Mouse (Mus musculus) right cerebral cortex, postnatal 14 days (tissue): ENCODE measurements around the gene Cfap100.

Experiments
- DNase-seq: peaks from one replicate; pipeline ENCODE4 v3.0.0; 2022

Gene Cfap100

DNA sequence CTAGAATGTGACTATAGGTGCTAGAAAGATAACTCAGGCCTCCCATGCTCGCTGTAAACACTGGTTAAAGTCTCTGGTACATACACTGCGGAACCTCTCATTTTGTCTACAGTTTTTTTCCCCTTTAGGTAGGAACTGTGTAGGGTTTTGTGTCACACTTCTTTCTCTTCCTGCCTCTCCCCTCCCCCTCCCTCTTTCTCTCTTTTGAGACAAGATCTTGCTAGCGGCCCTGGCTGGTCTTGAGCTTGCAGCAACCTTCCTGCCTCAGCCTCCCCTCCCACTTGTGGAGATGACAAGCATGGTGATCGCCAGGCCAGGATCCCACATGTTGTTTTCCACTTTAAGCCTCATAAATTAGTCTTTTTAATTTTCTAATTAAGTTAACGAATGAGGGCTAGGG, 25.2 kb upstream of the Cfap100 start:
- DNase-seq = no peak

DNA sequence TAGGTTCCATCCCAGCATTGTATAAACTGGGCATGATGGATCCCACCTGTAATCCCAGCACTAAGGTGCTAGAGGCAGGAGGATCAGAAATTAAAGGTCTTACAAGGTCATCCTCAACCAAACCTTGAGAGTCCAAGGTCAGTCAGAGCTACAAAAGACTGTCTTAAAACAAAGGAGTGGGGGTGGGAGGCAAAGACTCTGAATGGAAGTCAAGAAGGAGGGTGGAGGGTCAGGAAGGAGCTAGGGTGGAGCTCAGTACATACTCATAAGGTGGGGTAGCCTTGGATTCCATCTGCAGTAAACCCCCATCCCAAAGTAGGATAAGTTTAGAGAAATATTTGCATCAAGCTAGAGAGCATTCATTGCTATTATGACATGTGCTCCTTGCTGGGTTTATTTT, 24.0 kb upstream of the Cfap100 start:
- DNase-seq = no peak

DNA sequence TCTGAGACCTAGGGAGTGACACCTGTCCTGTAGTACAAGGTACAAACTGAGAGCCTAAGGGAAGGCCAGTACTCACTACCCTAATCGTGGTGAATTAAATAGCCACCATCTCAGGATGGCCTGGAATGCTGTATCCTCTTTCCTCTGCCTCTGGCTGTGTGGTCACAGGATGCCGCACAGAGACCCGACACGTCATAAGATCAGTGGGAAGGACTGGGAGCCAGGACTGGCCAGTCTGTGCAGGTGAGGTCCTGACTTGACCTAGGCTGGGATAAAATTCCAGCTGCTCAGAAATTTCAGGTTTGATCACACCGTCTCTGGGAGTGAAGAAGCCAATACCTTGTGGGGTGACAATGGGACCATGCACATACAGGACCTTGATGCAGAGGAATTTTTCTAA, 22.9 kb upstream of the Cfap100 start:
- DNase-seq = no peak

DNA sequence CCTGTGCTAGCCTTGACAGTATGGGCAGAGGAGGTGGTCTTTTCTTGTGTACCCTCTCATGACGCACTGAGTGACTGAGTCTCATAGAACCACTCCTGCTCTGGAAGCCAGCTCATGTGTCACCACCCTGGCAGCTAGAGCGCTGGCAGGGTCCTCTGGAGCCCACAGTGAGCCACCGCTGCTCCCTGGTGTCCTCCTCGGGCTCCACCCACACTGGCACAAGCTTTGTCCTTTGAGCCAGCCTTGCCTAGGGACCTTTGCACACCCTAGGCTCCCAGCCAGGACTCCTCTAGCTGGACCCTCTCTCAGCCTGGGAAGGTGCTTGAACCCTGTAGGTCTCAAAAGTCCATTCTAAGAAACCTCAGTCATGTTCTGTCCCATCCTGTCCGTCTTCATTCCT, 22.1 kb upstream of the Cfap100 start:
- no peak for DNase-seq

DNA sequence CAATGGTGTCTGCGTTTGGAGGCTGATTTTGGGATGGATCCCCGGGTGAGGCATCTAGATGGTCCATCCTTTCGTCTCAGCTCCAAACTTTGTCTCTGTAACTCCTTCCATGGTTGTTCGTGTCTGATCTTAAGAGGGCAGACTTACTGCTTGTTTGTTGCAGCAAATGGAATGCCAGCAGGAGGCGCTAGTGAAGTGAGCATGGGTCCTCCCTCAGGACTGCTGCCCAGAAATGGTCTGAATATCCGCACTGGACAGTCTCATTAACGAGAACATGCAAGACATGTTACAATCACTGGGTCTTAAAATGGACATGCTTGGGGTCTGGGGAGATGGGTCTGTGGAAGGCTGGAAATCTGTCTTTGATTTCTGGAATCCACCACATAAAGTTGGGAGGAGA, 21.6 kb upstream of the Cfap100 start:
- DNase-seq = peak; percentile 88

DNA sequence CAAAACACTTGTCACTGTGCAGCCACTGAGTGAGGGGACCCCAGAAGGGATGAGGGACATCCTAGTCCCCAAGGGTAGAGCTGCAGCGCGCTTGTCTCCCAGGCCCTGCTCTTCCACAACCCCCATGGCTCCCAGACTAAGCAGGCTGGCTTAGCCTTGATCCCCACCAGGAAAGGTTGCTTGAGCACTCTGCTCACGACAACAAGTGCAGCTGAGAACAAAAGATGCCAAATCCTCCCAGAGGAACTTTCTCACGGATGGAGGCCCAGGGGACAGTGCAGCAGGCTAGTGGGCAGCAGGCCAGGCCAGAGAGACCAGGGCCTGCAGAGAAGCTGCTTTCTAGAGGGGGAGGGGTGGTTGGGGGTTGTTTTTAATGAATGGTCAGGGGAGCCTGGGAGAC, 18.3 kb upstream of the Cfap100 start:
- no peak for DNase-seq

DNA sequence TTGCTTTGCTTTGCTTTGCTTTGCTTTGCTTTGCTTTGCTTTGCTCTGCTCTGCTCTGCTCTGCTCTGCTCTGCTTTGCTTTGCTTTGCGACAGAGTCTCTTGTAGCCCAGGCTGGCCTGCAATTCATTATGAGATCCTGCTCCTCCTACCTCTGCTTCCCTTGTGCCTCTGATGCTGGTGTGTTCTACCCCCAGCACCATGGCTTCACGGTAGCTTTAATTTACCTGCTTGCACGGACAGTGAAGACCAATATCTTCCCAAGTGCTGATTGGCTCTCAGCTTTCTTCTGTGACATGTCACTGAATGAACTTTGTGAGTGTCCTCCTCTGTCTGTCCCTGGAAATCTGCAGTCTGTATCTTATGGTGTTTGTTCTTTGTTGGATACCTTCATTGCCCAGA, 8.4 kb upstream of the Cfap100 start:
- no peak for DNase-seq

DNA sequence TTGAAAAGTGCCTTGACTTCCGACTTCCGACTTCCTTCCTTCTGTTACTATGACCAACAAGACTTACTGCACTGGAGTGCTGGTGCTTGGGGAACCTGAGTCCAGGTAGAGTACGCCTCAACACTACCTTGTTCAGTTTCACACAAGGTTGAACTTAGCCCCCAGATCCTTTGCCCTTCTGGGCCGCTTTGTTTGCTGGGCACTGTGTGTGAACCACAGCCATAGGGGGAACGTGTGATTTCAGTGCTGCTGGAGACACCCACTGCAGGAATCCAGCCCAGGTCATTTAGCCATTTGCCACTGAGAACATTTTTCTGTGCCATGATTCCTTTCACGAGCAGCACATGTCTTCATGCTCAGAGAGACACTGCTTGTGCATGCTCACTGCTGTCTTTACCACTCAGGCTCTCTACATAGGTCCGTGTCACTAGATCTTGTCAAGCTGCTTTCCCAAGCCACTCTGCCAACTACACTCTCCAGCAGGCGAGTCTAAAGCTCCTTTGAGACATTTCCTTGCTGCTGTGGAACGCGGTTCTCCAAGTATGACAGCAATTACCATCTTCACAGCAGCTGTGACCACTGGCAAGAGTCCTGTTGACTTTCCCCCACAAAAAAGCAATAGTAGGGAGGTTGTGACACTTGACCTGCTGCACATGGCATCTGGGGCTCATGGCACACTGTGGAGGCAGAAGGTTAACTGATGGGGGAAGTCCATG, 7.8 kb upstream of the Cfap100 start:
- DNase-seq = no peak

DNA sequence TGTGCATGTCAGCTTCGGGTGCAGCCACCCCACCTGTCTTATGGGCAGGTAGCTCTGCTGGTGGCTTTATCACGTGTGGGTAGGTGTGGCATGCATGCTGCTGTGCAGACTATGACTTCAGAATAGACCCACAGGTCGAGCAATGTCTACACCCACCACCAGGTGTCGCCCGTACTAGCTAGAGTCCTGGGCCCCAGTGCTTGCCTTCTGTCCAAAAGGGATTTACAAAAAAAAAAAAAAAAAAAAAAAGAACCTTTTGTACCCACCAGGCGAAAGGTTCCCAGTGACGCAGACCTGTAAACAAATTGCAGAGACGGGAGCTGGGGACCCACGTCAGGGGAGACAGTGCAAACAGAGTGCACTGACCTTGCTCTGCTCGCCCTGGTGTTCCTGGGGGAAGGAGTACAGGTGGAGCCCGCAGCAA, 6.6 kb upstream of the Cfap100 start:
- peak; percentile 84 for DNase-seq

DNA sequence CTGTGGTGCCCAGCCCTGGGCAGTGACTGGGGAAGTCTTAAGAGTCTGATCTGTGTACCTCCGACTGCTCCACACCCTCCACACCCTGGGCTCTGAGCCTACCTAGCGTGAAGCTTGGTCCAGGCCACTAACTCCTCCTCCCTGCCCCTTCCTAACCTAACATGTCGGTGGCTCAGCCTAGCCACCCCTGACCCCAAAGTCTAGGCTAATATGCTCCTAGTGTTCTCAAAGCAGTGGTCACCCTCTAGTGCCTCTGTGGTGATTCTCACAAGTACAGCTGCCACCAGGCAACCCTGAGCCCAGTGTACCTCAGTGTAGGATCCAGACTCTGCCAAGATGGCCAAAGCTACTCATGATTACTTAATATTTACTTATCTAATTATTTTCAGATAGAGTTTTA, 6.1 kb upstream of the Cfap100 start:
- DNase-seq = no peak

DNA sequence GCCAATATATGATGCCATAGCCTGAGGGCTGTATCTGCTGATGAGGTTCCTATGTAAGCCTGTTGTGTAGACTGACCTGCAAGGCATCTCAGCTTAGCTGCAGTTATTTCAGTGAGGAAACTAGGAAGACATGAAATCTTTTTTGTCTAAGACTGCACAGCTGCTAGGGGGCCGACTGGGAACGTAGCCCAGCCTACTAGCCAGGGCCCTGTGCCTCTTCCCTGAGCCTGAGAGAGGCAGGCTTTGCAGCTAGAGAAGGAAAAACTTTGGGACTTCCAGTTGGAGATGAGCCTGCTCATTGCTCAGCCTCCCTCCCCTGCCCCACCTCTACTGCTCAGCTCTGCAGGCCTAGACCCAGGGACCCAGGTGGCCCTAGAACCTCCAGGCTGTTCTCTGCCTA, 2.9 kb upstream of the Cfap100 start:
- peak; percentile 71 for DNase-seq

DNA sequence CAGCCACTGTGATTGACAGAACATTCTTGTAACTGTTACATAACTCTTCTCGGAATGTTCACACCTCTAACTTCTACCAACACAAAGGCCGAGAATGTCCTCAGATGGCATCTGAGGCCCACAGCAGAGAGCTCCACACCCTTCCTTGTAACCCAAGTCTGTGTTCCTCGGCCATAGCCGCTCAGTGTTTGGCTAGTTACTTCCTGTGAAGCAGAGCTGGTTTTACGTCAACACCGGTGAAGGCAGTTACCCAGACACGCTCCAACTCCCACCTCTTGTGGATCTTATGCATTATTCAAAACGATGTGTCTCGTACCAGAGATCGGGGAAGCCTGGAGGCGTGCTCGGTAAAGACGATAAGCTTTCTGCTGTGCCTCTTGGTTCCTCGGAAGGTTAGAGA, 1.3 kb upstream of the Cfap100 start:
- no peak for DNase-seq

DNA sequence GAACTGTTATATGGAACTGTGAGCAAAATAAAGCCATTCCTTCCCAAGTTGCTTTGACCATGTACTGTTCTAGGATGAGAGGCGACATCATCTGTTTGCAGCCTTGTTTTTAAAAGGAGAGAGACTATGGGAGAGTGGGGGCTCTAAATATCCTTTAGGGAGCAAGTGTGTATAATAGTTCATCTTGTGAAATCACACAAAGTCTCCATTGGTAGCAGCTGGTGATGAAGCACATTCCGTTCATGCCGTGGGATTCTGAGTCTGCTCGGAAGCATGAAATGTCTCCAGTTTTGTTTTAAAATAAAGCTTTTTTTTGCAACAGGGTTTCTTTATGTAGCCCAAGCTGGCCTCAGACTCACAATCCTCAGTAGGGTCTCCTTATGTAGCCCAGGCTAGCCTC, 2.6 kb downstream of the Cfap100 start:
- no peak for DNase-seq

DNA sequence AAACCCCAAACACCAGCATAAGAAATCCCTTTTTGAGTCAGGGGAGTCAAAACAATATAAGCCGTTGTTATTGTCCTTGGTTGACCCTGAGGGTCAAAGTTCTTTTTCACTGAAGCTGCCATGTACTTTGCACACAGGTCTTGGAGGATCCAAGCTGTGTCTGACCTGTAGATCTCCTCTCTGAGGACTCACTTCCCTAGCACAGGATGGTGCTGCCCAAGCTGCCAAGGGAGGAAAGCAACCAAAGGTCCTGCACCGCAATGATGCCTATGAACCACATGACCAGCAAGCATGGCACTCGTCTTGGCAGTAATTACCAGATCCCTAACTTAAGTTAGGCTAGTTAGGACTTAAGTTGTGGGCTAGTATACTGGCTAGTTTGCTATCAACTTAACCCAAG, 3.2 kb downstream of the Cfap100 start:
- DNase-seq = no peak

DNA sequence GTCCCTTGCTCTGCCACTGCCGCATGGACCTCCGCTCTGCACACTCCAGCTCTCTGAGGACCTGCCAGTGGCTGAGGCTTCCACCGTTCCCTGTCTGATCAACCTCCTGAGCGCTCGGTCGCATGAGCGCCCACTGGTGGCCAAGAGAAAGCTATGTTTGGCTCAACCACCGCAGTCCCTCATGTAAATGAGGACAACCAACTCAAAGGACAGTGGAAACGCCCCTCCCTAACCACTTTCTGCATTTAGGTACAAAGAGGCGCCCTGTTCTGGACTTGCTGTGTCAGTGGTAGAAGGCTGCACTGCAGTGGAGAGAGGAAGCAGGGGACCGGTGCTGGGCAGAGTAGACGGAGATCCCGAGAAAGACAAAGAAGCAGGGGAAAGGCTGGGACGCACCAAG, 6.0 kb downstream of the Cfap100 start:
- peak; percentile 85 for DNase-seq

DNA sequence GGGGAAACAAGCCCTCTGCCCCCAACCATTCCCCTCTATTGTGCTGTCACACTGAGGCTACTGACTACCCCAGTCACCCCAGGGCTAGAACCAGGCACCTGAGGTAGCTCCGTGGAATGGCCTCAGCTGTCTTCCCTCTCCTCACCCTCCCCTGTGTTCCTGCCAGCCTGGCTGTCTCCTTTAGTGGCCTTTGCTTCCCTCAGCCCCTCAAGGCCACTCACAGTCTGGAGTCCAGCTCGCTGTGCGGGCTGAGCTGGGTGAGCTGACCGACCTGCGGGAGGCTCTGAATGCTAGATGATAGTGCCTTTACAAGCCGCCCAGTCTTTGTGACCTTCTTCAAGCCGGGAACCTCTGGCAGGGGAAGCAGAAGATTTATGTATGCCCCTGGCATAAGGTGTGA, 16.7 kb downstream of the Cfap100 start:
- no peak for DNase-seq

DNA sequence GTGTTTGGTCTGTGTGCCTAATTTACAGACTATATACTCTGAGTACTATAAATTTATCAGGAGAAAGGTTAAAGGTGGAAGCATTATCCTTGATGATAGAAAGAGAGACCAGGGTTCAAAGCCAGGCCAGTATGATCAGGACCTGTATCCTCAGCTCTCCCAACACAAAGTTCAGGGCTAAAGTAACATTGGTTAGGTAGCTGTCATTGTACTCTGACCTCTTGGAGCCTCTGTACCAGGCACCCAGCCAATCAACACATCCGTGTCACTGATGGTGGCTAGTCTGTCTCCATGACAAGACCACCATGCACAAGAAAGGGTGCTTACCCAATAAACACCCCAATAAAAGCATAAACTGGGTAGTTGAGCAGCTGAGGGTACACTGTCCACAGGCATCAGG, 17.6 kb downstream of the Cfap100 start:
- DNase-seq = no peak

DNA sequence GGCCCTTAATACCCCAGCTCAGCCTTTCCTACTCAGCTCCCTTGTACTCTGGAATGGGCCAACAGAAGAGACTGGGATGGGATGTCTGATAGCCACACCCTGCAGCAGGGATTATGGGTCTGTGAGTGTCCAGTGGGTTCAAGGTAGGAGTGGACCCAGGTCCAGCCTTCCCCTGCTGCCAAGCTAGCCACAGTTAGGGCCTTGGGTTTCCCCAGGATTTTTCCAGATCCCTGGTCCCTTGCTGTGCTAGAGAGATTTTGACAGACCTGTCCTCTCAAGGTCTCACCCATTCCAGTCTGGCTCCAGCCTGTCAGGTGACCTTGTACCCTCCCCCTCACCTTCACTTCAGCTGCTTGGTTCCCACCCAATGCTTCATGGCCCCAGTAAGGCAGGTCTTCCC, 20.0 kb downstream of the Cfap100 start:
- no peak for DNase-seq

DNA sequence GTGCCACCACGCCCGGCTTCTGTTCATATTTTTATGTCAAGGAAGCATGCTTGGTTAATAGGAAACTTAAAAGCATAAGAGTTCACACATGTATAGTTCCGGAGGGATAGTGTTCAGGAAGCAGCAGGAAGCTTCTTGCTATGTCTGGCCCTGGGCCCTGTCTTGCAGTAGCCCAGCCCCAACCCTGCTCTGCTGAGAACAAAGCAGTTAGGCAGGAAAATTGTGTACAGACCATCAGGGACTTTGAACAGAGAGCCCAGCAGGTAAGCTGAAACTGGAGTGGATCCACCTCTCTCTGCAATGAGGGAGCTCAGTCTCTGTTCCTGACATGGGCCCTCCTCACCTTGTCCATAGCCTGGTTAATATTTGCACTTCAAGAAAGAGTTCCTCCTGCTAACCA, 31.3 kb downstream of the Cfap100 start:
- DNase-seq = no peak

DNA sequence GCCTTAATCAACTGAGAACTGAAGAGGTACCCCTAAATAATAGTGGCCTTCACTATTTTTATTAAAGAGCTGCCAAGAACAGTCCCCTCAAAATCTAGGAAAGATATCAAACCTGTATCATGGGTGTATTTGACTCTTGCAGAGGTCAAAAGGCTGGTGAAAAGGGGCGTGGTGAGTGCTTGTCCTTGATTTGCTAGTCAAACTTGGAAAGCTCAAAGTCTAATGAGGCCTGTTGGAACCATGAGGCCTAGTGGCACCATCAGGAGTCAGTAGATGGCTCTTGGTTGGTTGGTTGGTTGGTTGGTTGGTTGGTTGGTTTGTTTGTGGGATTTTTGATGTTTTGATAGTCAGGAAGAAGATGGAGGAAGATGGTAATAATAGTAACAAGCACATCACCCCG, 32.8 kb downstream of the Cfap100 start:
- no peak for DNase-seq

DNA sequence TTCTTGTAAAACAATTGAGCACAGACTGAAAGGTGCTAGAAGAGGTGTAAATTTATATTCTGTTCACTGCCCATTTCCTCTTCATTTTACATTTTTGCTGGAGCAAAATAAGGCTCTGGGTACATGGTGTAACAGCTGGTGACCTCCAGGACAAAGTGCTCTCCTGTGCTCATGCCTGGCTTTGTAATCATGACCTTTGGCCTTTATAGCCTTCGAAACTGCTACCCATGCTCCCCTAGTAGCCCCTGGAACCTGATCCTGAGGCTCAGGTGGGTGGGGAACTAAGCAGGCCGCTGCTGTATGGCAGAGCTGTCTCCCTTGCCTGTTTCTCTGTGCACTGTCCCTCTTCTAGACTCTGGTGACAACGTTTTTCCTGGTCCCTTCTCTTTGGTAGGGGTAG, 34.6 kb downstream of the Cfap100 start:
- no peak for DNase-seq

DNA sequence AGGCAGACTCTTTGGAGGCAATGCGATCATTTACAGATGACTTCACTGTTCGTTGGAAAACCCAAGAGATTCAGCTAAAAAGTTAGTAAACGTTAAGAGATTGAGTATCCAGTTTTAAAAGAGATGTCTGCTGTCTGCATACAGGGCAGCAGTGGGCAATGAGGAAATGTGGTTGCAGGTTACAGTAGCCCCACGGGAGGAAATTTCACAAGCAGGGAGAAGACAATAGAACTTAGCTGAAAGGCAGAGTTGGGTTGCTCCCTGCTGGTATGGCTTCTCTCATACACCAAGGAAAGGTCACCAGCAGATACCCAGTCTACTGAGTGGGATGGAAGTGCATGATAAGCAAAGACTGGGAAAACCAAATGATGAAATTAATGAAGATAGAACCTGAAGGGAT, 38.0 kb downstream of the Cfap100 start:
- no peak for DNase-seq

DNA sequence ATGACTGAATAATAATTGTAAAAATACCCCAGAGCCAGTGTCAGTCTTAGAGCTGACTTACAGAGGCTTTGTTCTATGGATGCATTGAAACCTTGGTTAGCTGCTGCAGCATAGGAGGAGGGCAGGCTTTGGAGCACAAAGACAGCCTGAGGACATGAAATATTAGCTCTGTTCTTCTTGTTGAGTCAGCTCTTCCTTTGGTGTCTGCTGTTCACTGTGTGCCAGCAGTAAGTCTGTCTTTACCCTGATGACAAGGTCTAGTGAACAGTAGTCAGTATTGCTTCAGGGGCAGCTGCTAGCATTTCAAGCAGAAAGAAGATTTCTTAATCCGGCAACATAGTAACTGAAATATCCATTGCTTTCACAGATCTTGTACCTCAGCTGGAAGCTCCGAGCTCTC, 47.1 kb downstream of the Cfap100 start:
- no peak for DNase-seq

DNA sequence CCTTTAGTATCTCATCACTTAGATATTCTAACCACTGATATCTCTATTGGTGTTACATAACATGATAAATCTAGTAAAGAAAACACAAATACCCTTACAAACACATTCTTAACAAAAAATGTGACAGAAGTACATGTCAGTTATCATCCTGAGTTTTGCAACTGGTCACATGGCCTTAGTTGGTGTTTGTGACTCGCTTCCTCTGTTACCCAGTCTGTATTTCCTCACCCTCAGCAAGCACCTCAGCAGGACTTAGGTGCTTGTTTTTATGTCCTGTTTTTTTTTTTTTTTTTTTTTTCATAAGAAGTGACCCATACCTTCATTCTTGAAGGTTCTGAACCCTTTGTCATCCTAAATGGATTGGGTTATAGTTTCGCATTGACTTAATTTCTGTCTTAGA, 50.9 kb downstream of the Cfap100 start:
- DNase-seq = no peak

DNA sequence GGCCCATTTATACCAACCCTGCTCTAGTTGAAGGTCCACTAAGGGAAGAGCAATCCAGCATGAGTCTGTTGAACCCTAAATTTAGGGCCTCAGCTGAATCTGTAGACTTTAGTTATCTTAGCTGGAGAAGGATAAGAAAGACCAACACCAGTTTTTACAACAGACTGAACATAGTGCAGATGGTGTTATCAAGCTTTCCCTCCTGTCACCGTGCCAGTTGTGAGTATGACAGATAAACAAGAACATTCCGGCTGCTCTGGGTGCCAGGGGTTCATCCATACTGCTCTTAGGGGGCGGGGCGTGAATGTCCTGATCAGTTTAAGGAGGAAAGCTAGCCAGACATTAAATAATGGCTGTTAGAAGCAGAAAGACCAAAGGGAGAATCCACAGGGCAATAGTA, 54.0 kb downstream of the Cfap100 start:
- DNase-seq = no peak
